Mouse (Mus musculus): ENCODE results near the gene Vti1b.
"Not testable (repeated sequence)": the region's sequence is repeated elsewhere in the genome, so short reads cannot be mapped to it uniquely, and the experiment has no call there.

The Vti1b gene

GRCm38 (mm10) chr12:79172019-79172941, at the start of gene Vti1b:
Gene Vti1b, minus strand, starts transcription at chr12:79172667.
- peak; percentile 47 for DNase-seq (ENCODE audit: extremely low spot score, low read depth, low spot score)

DNA sequence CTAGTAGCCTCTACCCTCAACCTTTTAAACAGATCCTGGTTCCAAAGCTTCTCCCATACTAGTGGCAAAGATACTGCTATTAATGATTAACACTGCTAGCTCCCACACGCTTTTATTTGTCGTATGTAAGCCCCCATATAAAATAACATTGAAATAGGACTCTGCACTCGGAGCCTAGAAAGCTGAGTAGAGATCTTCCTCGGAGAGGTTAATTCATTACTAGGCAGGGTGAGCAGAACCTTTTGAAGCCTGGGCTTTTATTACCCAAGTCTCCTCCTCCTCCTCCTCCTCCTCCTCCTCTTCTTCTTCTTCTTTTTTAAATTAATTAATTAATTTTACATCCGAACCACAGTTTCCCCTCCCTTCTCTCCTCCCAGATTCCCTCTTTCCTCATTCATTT, 45.0 kb upstream of the Vti1b start:
- no peak for DNase-seq (ENCODE audit: extremely low spot score, low read depth, low spot score)

DNA sequence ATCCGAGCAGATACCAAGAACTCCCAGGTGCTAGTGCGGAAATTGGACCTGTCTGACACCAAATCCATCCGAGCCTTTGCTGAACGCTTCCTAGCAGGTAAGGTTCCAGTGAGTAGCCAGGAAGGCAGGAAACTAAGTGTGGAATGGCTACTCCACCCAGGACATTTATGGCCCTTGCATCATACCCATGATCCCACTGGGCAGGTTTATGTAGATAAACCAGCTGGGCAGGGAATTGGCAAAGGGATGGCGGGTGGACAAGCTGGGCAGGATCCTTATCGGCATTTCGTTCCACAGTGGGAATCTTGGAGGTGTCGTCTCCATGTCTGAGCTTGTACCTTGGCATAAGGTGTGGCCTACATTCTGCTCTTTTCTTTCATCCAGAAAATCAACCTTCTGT, 39.0 kb upstream of the Vti1b start:
- no peak for DNase-seq (ENCODE audit: extremely low spot score, low read depth, low spot score)

DNA sequence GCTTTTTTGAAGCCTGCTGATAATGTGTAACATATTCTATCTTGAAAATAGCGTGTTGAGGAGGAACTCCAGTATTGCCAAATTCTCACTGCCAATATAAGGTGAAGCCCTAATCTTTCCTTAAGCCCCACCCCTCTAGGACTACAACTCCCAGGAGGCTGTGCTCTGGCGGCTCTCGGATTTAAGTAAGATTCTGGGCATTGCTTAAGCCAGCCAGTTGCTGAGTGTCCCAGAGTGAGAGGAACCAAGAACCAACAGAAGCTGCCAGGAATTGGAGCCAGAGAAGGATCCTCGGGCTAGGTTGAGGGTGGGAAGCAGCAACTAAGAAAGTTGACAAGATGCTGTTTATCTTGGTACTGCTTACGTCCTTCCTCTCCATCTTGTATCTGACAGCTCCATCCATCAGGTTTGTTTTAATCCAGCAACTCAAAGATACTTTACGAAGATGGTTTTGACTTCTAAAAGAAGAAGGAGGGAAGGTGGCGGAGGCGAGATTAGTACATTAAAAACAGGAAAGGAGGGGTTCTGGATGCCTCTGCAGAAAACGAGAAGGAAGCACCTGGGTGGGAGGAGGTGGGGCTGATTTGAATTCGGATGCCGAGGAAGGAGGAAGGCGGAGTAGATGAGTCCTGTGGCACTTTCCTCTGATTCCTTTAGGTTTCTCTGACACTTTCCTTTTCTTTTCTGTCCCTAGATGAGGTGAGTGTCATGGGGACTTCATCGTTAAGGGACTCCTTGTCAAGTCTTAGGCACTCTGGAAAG, 36.4 kb upstream of the Vti1b start, which contains the start of gene Rdh12:
TSS of gene Rdh12 (plus strand) at position 212 of the 762 bp plus-strand sequence.
- DNase-seq (ENCODE audit: extremely low spot score, low read depth, low spot score), result no peak

GRCm38 (mm10) chr12:79201882-79202281, 29.4 kb upstream of the Vti1b start:
- DNase-seq (ENCODE audit: extremely low spot score, low read depth, low spot score), result no peak

DNA sequence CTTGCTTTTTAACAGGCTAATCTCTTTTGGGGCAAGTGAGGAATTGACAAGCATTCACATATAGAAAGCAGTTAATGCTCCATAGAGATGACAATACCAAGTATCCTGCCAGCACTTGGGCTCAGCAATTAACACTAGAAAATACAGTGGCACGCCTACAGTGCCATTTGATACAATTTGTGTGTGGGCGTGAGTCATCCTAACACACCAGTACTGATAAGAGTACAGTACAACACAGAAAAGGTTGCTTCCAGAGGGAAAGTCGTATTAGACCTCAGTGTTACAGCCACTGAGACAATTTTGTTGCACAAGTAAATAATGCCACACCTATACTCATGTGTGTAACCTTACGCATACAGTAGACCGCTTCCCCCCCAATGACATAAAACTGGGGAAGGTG, 24.6 kb upstream of the Vti1b start:
- DNase-seq (ENCODE audit: extremely low spot score, low read depth, low spot score), result no peak

DNA sequence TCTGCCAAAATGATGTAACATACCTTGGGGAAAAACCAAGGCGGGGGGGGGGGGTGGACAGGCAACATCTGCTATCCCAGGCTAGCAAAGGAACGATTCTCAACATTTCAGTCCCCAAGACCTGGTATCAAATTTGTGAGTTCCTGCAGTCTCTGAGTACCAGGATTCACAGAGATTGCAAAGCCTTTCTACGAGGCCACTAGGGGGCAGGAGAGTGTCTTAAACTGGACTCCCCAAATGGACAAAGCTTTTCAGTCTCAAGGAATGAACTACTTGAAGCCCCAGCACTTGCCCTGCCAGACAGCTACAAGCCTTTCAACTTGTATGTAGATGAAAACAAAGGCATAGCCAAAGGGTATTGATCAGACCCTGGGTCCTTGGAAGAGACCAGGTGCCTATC, 21.0 kb upstream of the Vti1b start:
- DNase-seq (ENCODE audit: extremely low spot score, low read depth, low spot score), result peak; percentile 76

GRCm38 (mm10) chr12:79192193-79192592, 19.7 kb upstream of the Vti1b start, which contains the start of gene Rdh11:
Gene Rdh11, minus strand, starts transcription at chr12:79192293.
- DNase-seq (ENCODE audit: extremely low spot score, low read depth, low spot score), result no peak

DNA sequence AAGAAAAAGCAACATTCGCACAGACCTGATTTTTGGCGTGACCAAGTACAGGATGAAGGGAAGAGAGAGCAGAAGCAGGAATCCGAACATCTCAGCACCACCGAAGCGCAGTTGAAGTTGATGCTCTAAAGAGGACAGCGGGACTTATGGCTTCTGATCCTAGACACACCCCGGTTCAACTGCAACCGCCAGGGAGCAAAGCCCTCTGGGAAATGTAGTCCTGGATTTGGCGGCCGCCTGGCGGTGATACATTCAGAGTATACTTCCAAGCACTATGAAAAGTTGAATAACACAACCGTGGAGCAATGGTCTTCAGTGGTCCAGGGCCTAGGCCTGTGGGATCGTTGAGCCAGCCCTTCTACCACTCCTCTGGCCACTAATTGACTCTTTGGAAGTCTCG, 19.2 kb upstream of the Vti1b start:
- peak; percentile 73 for DNase-seq (ENCODE audit: extremely low spot score, low read depth, low spot score)

DNA sequence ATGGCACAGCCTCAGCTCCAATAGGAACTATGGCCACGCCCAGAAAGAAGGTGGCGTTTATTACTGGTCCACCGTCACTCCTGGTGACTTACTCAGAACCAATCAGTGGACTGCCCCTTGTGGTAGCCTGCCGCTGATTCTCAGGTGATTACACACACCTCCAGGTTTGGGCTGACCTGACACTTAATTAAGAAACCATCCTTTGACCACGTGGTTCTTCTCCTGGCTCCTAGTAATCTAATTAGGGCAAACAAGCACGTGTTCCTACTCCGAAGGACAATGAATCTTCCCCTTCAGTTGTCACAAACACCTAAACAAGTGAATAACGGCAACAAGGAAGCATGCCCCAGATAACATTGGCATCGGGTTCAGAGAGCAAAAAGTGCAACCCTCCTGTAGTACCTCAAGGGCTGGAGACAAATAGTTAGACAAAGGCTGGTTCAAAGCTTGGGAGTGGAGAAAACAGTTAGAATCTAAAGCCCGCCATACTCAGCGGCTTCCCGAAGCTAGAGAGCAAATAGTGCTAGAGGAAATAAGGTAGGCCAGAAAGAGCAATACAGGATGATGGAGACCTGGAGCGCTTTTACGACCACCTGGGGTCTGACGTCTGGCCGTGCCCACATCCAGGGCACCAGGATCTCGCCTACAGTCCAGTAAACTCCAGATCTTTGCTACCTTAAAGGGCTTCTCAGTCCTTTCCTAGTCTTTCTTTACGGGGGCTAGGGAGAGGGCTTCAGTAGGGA, 18.6 kb upstream of the Vti1b start:
- no peak for DNase-seq (ENCODE audit: extremely low spot score, low read depth, low spot score)

- DNase-seq (ENCODE audit: extremely low spot score, low read depth, low spot score), result not testable (repeated sequence)
Measured at GRCm38 (mm10) chr12:79185160-79185559, 12.7 kb upstream of the Vti1b start.

- no peak for DNase-seq (ENCODE audit: extremely low spot score, low read depth, low spot score)
Measured at GRCm38 (mm10) chr12:79175998-79176397, 3.5 kb upstream of the Vti1b start.

DNA sequence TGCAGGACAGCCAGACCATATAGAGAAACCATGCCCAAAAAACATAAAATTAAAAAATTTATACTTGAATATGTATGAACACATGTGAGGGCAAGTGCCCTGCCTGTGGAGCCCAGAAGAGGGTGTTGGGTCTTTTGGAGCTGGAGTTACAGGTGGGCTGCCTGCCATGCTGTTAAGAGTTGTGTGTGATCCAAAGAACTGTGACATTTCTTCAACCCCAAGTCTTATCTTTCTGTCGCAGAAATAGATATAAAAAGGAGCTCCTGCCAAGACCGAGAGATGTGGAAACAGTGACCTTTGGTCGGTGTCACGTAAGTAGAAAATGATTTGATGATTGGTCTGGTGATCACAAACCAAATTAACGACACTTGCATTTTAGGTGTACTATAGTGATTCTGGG, 1.3 kb upstream of the Vti1b start:
- DNase-seq (ENCODE audit: extremely low spot score, low read depth, low spot score), result no peak

DNA sequence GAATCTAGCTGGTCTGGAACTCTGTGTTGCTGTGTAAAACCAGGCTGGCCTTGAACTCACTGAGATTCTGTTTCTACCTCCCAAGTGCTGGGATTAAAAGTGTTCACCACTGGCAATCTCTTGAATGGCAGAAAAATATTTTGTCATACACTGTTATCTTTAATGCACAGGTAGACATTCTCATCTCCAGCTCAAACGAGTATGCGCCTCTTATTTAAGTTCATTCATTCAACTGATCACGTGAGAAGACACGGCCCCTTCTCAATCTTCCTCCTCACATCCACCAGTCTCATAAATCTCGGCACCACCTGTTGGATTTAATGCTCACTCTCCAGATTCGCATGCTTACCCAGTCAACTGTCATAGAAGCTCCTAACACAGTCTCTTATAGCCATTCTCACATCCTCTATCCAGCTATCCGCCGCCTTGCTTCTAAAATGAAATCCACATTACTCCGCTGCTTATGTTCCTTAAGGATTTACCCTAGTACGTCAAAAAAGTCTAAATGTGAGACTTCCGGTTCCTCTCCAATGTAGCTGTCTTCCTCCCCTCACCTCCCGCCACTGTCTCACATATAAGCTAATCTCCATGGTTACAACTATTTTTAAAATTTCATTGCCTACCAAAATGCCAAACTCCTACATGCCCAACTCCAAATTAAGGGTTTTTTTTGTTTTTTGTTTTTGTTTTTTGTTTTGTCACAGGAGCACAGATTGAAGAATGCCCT, 1.0 kb downstream of the Vti1b start:
- no peak for DNase-seq (ENCODE audit: extremely low spot score, low read depth, low spot score)

DNA sequence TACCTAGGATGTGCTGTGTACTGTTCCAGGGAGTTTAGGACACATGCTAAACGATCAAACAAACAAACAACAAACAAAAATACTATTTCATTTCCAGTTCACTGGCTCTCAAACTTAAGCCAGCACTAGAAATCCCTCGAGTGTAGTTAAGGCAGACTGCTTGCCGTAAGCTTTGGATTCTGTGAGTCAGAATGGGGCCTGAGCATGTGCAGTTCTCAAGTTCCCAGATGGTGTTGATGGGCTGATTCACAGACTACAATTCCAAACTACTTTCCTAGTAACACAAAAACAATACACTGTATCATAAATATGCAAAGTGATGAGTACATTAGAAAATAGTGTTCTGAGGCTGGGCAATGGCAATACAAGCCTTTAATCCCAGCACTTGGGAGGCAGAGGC, 2.0 kb downstream of the Vti1b start:
- no peak for DNase-seq (ENCODE audit: extremely low spot score, low read depth, low spot score)

GRCm38 (mm10) chr12:79169173-79169572, 3.3 kb downstream of the Vti1b start:
- DNase-seq (ENCODE audit: extremely low spot score, low read depth, low spot score), result no peak

DNA sequence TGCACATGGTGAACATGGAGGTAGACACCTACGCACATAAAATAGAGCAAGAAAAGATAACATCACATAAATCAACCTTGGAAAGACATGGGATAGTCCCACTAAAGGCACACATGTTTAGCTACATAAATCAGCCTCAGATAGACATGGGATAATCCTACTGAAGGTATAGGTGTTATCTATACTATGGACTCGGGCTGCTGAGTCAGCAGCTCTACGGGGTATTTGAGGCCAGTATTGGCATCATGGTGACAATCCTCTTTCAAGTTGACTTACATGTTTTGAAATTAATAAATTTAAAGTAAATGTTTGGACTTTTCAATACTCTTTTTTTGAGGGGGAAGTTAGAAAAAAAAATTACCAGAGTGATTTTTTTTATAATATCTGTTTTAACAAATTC, 9.6 kb downstream of the Vti1b start:
- DNase-seq (ENCODE audit: extremely low spot score, low read depth, low spot score), result no peak

GRCm38 (mm10) chr12:79149653-79150052, 22.8 kb downstream of the Vti1b start:
- no peak for DNase-seq (ENCODE audit: extremely low spot score, low read depth, low spot score)

- DNase-seq (ENCODE audit: extremely low spot score, low read depth, low spot score), result no peak
Measured at GRCm38 (mm10) chr12:79141384-79141783, 31.1 kb downstream of the Vti1b start.

DNA sequence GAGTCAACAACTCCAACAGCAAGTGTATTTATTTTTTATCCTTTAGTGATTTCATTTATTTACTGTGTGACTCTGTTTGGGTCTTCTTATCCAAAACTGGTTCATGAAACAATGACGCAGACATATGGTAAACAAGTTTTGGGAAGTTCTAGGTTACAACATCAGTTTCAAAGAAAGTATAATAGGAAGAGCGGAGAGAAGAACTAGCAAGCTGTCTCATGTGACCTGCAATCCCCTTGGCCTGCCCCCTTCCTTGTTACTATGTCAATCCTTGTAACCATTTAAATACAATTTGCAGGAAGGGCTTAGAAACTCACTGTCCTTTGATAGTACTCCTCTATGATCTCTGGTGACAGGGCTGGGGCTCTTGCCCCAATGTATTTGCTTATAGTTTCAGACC, 31.7 kb downstream of the Vti1b start:
- no peak for DNase-seq (ENCODE audit: extremely low spot score, low read depth, low spot score)

DNA sequence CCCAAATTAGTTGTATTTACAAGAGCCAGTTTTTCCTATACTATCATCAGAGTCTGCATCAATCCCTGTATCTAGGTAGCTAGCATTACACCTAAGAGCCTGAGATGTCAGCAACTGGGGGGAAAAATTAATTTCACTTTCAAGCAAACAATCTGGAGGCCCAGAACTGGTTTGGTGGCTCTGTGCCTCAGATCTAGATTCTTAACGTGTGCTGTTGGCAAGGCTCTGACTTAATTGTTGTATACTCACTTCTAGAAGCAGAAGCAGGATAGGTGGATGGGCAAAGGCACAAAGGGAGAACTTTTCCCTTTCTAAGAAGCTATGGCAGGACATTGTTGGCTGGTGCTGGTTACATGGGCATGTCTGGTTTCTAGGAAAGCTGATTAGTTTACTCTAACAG, 33.0 kb downstream of the Vti1b start:
- no peak for DNase-seq (ENCODE audit: extremely low spot score, low read depth, low spot score)

Measured in hindlimb bud, embryonic 11.5 days (tissue).